Mouse (Mus musculus): Measurements from ENCODE around the gene Gstm2. TPM values are rescaled to one million over a fixed set of nuclear protein-coding genes. Genes with fewer than 3 reads are reported as not detected.
A peak's percentile ranks its signal among the peaks of the same experiment; 100 is the strongest.
"Not testable (repeated sequence)": the region's sequence is repeated elsewhere in the genome, so short reads cannot be mapped to it uniquely, and the experiment has no call there.

The Gstm2 gene
- polyA plus RNA-seq, 1 experiment from 2014 or later: 11.1 TPM

GRCm38 (mm10) chr3:108019226-108019625, 33.0 kb upstream of the Gstm2 start:
- not testable (repeated sequence) for H3K9me3 ChIP-seq (ENCODE audit: control insufficient read depth, low read length); H3K27me3 ChIP-seq (replicated peaks; ENCODE audit: control insufficient read depth, insufficient read depth, low read length); H3K36me3 ChIP-seq (ENCODE audit: control insufficient read depth, insufficient read depth, low read length); ATAC-seq; H3K27ac ChIP-seq (ENCODE audit: low read depth, low read length); H3K4me2 ChIP-seq (ENCODE audit: low read length); H3K4me1 ChIP-seq (ENCODE audit: control insufficient read depth, insufficient read depth, low read depth, low read length); H3K4me3 ChIP-seq (ENCODE audit: low read length); H3K9ac ChIP-seq (ENCODE audit: low read depth, low read length)
- 76% methylated on average over 3 of the region's 3 CpGs for WGBS

GRCm38 (mm10) chr3:108018190-108018820, 32.1 kb upstream of the Gstm2 start:
- Histone ChIP-seq H3K4me2 (ENCODE audit: low read length) (peak overlapping the region; percentile 75), H3K27ac (ENCODE audit: low read depth, low read length) (peak overlapping the region; percentile 85), H3K9ac (ENCODE audit: low read depth, low read length) (peak overlapping the region; percentile 65), H3K9me3 (ENCODE audit: control insufficient read depth, low read length) (no peaks in the 10 kb centered on the region), H3K4me3 (ENCODE audit: low read length) (peak overlapping the region; percentile 50), H3K27me3 (replicated peaks; ENCODE audit: control insufficient read depth, insufficient read depth, low read length) (no peaks in the 10 kb centered on the region), H3K36me3 (ENCODE audit: control insufficient read depth, insufficient read depth, low read length) (no peaks in the 10 kb centered on the region), H3K4me1 (ENCODE audit: control insufficient read depth, insufficient read depth, low read depth, low read length) (peaks cover 8% of the 10 kb centered on the region)
- WGBS: 29% methylated on average over 14 of the region's 14 CpGs
- ATAC-seq: no peak

- peak within 1 kb of the TSS; percentile 75 for H3K4me2 ChIP-seq (ENCODE audit: low read length)
- under 1% methylated on average over 31 of the region's 31 CpGs for WGBS
- no peaks in the 10 kb centered on the region for H3K9me3 ChIP-seq (ENCODE audit: control insufficient read depth, low read length)
- H3K4me3 ChIP-seq (ENCODE audit: low read length): peak within 1 kb of the TSS; percentile 50
- peak; percentile 96 for ATAC-seq
- H3K4me1 ChIP-seq (ENCODE audit: control insufficient read depth, insufficient read depth, low read depth, low read length): peaks cover 8% of the 10 kb centered on the region
- H3K36me3 ChIP-seq (ENCODE audit: control insufficient read depth, insufficient read depth, low read length): no peaks in the 10 kb centered on the region
- peak within 1 kb of the TSS; percentile 85 for H3K27ac ChIP-seq (ENCODE audit: low read depth, low read length)
- H3K27me3 ChIP-seq (replicated peaks; ENCODE audit: control insufficient read depth, insufficient read depth, low read length): no peaks in the 10 kb centered on the region
- peak within 1 kb of the TSS; percentile 65 for H3K9ac ChIP-seq (ENCODE audit: low read depth, low read length)
Measured at GRCm38 (mm10) chr3:108017473-108018189, 31.4 kb upstream of the Gstm2 start, which contains the start of gene Gstm1. TSS of gene Gstm1 (minus strand) at chr3:108017973.

- not testable (repeated sequence) for ATAC-seq; H3K36me3 ChIP-seq (ENCODE audit: control insufficient read depth, insufficient read depth, low read length); H3K4me3 ChIP-seq (ENCODE audit: low read length); H3K27ac ChIP-seq (ENCODE audit: low read depth, low read length); H3K9me3 ChIP-seq (ENCODE audit: control insufficient read depth, low read length); H3K27me3 ChIP-seq (replicated peaks; ENCODE audit: control insufficient read depth, insufficient read depth, low read length)
- peak overlapping the region; percentile 75 for H3K4me2 ChIP-seq (ENCODE audit: low read length)
- 92% methylated on average over 5 of the region's 5 CpGs for WGBS
- peaks cover 10% of the 10 kb centered on the region for H3K4me1 ChIP-seq (ENCODE audit: control insufficient read depth, insufficient read depth, low read depth, low read length)
- peak overlapping the region; percentile 14; the same call in 1 of the 2 replicates for H3K9ac ChIP-seq (ENCODE audit: low read depth, low read length)
Measured at GRCm38 (mm10) chr3:108016468-108016867, 30.2 kb upstream of the Gstm2 start.

- 98% methylated on average over 2 of the region's 2 CpGs for WGBS
Measured at GRCm38 (mm10) chr3:108014974-108015346, 28.7 kb upstream of the Gstm2 start.

GRCm38 (mm10) chr3:108014098-108014973, 28.1 kb upstream of the Gstm2 start:
- no peaks in the 10 kb centered on the region for H3K9me3 ChIP-seq (ENCODE audit: control insufficient read depth, low read length)
- H3K4me3 ChIP-seq (ENCODE audit: low read length): no peak overlapping the region
- no peaks in the 10 kb centered on the region for H3K36me3 ChIP-seq (ENCODE audit: control insufficient read depth, insufficient read depth, low read length)
- H3K27me3 ChIP-seq (replicated peaks; ENCODE audit: control insufficient read depth, insufficient read depth, low read length): no peaks in the 10 kb centered on the region
- H3K27ac ChIP-seq (ENCODE audit: low read depth, low read length): no peak overlapping the region; the same call in 1 of the 2 replicates
- ATAC-seq: no peak
- 88% methylated on average over 7 of the region's 8 CpGs for WGBS
- no peak overlapping the region for H3K9ac ChIP-seq (ENCODE audit: low read depth, low read length)
- H3K4me1 ChIP-seq (ENCODE audit: control insufficient read depth, insufficient read depth, low read depth, low read length): peaks cover 15% of the 10 kb centered on the region
- no peak overlapping the region; the same call in 1 of the 2 replicates for H3K4me2 ChIP-seq (ENCODE audit: low read length)

More at GRCm38 (mm10) chr3:108014974-108015346, 28.7 kb upstream of the Gstm2 start:
- ATAC-seq: no peak
- Histone ChIP-seq H3K9ac (ENCODE audit: low read depth, low read length) (no peak overlapping the region), H3K4me1 (ENCODE audit: control insufficient read depth, insufficient read depth, low read depth, low read length) (peaks cover 15% of the 10 kb centered on the region), H3K36me3 (ENCODE audit: control insufficient read depth, insufficient read depth, low read length) (no peaks in the 10 kb centered on the region), H3K27me3 (replicated peaks; ENCODE audit: control insufficient read depth, insufficient read depth, low read length) (no peaks in the 10 kb centered on the region), H3K4me2 (ENCODE audit: low read length) (no peak overlapping the region), H3K9me3 (ENCODE audit: control insufficient read depth, low read length) (no peaks in the 10 kb centered on the region), H3K27ac (ENCODE audit: low read depth, low read length) (no peak overlapping the region), H3K4me3 (ENCODE audit: low read length) (no peak overlapping the region)

GRCm38 (mm10) chr3:108013331-108013871, 27.1 kb upstream of the Gstm2 start:
- no peak for ATAC-seq

GRCm38 (mm10) chr3:108011558-108011957, 25.3 kb upstream of the Gstm2 start:
- H3K4me2 ChIP-seq (ENCODE audit: low read length): no peak overlapping the region
- H3K27ac ChIP-seq (ENCODE audit: low read depth, low read length): no peak overlapping the region
- H3K27me3 ChIP-seq (replicated peaks; ENCODE audit: control insufficient read depth, insufficient read depth, low read length): no peaks in the 10 kb centered on the region
- peaks cover 8% of the 10 kb centered on the region; the same call in 1 of the 2 replicates for H3K4me1 ChIP-seq (ENCODE audit: control insufficient read depth, insufficient read depth, low read depth, low read length)
- H3K9ac ChIP-seq (ENCODE audit: low read depth, low read length): no peak overlapping the region
- peak; percentile 70 for ATAC-seq
- 19% methylated on average over 3 of the region's 3 CpGs for WGBS
- H3K36me3 ChIP-seq (ENCODE audit: control insufficient read depth, insufficient read depth, low read length): no peaks in the 10 kb centered on the region
- no peaks in the 10 kb centered on the region for H3K9me3 ChIP-seq (ENCODE audit: control insufficient read depth, low read length)
- no peak overlapping the region for H3K4me3 ChIP-seq (ENCODE audit: low read length)

More at GRCm38 (mm10) chr3:108013331-108013871, 27.1 kb upstream of the Gstm2 start:
- no peak overlapping the region for H3K9ac ChIP-seq (ENCODE audit: low read depth, low read length)
- peaks cover 13% of the 10 kb centered on the region for H3K4me1 ChIP-seq (ENCODE audit: control insufficient read depth, insufficient read depth, low read depth, low read length)
- 67% methylated on average over 4 of the region's 4 CpGs for WGBS
- H3K27me3 ChIP-seq (replicated peaks; ENCODE audit: control insufficient read depth, insufficient read depth, low read length): no peaks in the 10 kb centered on the region
- no peaks in the 10 kb centered on the region for H3K9me3 ChIP-seq (ENCODE audit: control insufficient read depth, low read length)
- H3K36me3 ChIP-seq (ENCODE audit: control insufficient read depth, insufficient read depth, low read length): no peaks in the 10 kb centered on the region
- no peak overlapping the region for H3K4me3 ChIP-seq (ENCODE audit: low read length)
- H3K27ac ChIP-seq (ENCODE audit: low read depth, low read length): no peak overlapping the region; the same call in 1 of the 2 replicates
- no peak overlapping the region; the same call in 1 of the 2 replicates for H3K4me2 ChIP-seq (ENCODE audit: low read length)
